ENCODE assay signal across 8 mouse cellular contexts in genomic region chr13:43865036-43865435, GRCm38 (mm10).
DNase-seq lines count a peak whose midpoint lies in the region; ATAC-seq and TF ChIP-seq lines count a peak whose summit lies in the region.

No protein-coding gene starts in this region.

- H3K36me3 ChIP-seq in forebrain, postnatal 0 days (ENCODE audit: insufficient read depth): no peaks in the 10 kb centered on the region
- H3K36me3 ChIP-seq in hindbrain, embryonic 15.5 days: no peaks in the 10 kb centered on the region
- H3K36me3 ChIP-seq in liver, embryonic 12.5 days: no peaks in the 10 kb centered on the region

- H3K4me3 ChIP-seq in forebrain, postnatal 0 days (ENCODE audit: low read depth, low read length): peak overlapping the region; percentile 36
- H3K4me3 ChIP-seq in hindbrain, embryonic 15.5 days: peak overlapping the region; percentile 32
- H3K4me3 ChIP-seq in liver, embryonic 12.5 days: peak overlapping the region; percentile 36
- H3K4me3 ChIP-seq in olfactory bulb, adult 2 months (ENCODE audit: insufficient read depth, low read depth, low read length): peak overlapping the region; percentile 26; the same call in 1 of the 2 replicates

- H3K27me3 ChIP-seq in forebrain, postnatal 0 days (ENCODE audit: insufficient read depth, low read length): no peaks in the 10 kb centered on the region
- H3K27me3 ChIP-seq in hindbrain, embryonic 15.5 days: 0 out of 2 replicates have a peak, but pooled peaks cover 4% of the 10 kb centered on the region
- H3K27me3 ChIP-seq in liver, embryonic 12.5 days (replicated peaks): peaks cover 7% of the 10 kb centered on the region; the same call in 1 of the 2 replicates

- TF ChIP-seq CTCF in forebrain, postnatal 0 days (IDR thresholded peaks at IDR 0.05; ENCODE audit: low read depth): no peak
- no peak for TF ChIP-seq CTCF in olfactory bulb, adult 2 months (IDR thresholded peaks at IDR 0.05; ENCODE audit: insufficient read depth, low read depth, low read length)

- no peak overlapping the region for H3K27ac ChIP-seq in forebrain, postnatal 0 days (ENCODE audit: low read depth, low read length)
- no peak overlapping the region for H3K27ac ChIP-seq in hindbrain, embryonic 15.5 days (replicated peaks)
- no peak overlapping the region for H3K27ac ChIP-seq in liver, embryonic 12.5 days
- no peak overlapping the region for H3K27ac ChIP-seq in olfactory bulb, adult 2 months (ENCODE audit: insufficient read depth, low read depth, low read length)

- peaks cover 5% of the 10 kb centered on the region; the same call in 1 of the 2 replicates for H3K4me1 ChIP-seq in forebrain, postnatal 0 days (ENCODE audit: insufficient read depth)
- peaks cover 11% of the 10 kb centered on the region for H3K4me1 ChIP-seq in hindbrain, embryonic 15.5 days (replicated peaks)
- peaks cover 20% of the 10 kb centered on the region for H3K4me1 ChIP-seq in liver, embryonic 12.5 days
- peaks cover 14% of the 10 kb centered on the region for H3K4me1 ChIP-seq in olfactory bulb, adult 2 months (ENCODE audit: control insufficient read depth, insufficient read depth, low read length)

- no peaks in the 10 kb centered on the region for H3K9me3 ChIP-seq in forebrain, postnatal 0 days (ENCODE audit: low read length)
- no peaks in the 10 kb centered on the region for H3K9me3 ChIP-seq in hindbrain, embryonic 15.5 days
- H3K9me3 ChIP-seq in liver, embryonic 12.5 days (replicated peaks): no peaks in the 10 kb centered on the region

- peak; percentile 20 to 23 for DNase-seq in frontal cortex, postnatal 10 days (ENCODE audit: low spot score in 2 of 2)
- no peak for DNase-seq in frontal cortex, adult 2 months (ENCODE audit: extremely low spot score in 1 of 2, low spot score in 1 of 2)
- peak; percentile 50 for DNase-seq in adrenal gland, postnatal 10 days
- DNase-seq in forebrain, postnatal 0 days: no peak

- no peak for TF ChIP-seq POLR2A in olfactory bulb, adult 2 months (IDR thresholded peaks at IDR 0.05; ENCODE audit: insufficient read depth, low read depth, low read length)

- WGBS in forebrain, postnatal 0 days: 2% methylated on average over 20 of the region's 20 CpGs
- 2% methylated on average over 20 of the region's 20 CpGs for WGBS in hindbrain, embryonic 15.5 days
- 8% methylated on average over 20 of the region's 20 CpGs for WGBS in liver, embryonic 12.5 days (ENCODE audit: insufficient replicate concordance)
- 11% methylated on average over 20 of the region's 20 CpGs for WGBS in olfactory bulb, adult 2 months

- H3K9ac ChIP-seq in forebrain, postnatal 0 days: peak overlapping the region; percentile 10
- peak overlapping the region; percentile 25 for H3K9ac ChIP-seq in hindbrain, embryonic 15.5 days
- H3K9ac ChIP-seq in liver, embryonic 12.5 days: no peak overlapping the region

- ATAC-seq in forebrain, postnatal 0 days: peak; percentile 27
- no peak for ATAC-seq in hindbrain, embryonic 15.5 days (ENCODE audit: low FRiP score, low read depth)
- 0 out of 2 replicates have a peak, but pooled peaks have one; percentile 5 for ATAC-seq in liver, embryonic 12.5 days
- no peak for ATAC-seq in megakaryocyte progenitor cell, adult 5-6 weeks (replicated peaks; ENCODE audit: poor library complexity)

- peak overlapping the region; percentile 73 for H3K4me2 ChIP-seq in forebrain, postnatal 0 days (ENCODE audit: low read depth)
- H3K4me2 ChIP-seq in hindbrain, embryonic 15.5 days: peak overlapping the region; percentile 78
- H3K4me2 ChIP-seq in liver, embryonic 12.5 days: peak overlapping the region; percentile 69

Comparison
In these comparisons a context has a peak if more than half of its experiments do, and no peak if none do; other contexts are left out.
1. DNase-seq: peak in frontal cortex, postnatal 10 days (2 of 2) and adrenal gland, postnatal 10 days (single experiment); none in frontal cortex, adult 2 months (0 of 2) and forebrain, postnatal 0 days (single experiment).
2. ATAC-seq: peak in forebrain, postnatal 0 days (single experiment) and liver, embryonic 12.5 days (single experiment); none in hindbrain, embryonic 15.5 days (single experiment) and megakaryocyte progenitor cell, adult 5-6 weeks (single experiment).
3. Peak in every context shown above with its lines, with median percentiles within 50 percentile points of each other: H3K4me2 ChIP-seq and H3K4me3 ChIP-seq.